Mouse (Mus musculus) heart, adult 2 months (tissue): ENCODE measurements at regions not wholly inside any gene's neighbourhood (a gene's known extent, or its start where the extent isn't known, plus 50 kb on each side); places are given as distances from the start of the nearest gene placed in this dataset.

Experiments used
- CTCF ChIP-seq: fragments of 200-600 bp; IDR thresholded peaks from 2 replicates; pipeline ENCODE4 v1.8.1; 2022; ENCODE audit warnings: antibody characterized with exemption, mild to moderate bottlenecking, moderate library complexity
- EP300 ChIP-seq: fragments of 200-500 bp; IDR thresholded peaks from 2 replicates; pipeline ENCODE4 v1.6.1; 2011; ENCODE audit warnings: low read depth, low read length, control low read depth; ENCODE audit not compliant: insufficient read depth

- TF ChIP-seq EP300 (no peak), CTCF (no peak)
Observed at GRCm38 (mm10) chr14:76864664-76865063, 171.9 kb upstream of the Ccdc122 start.
